Mouse (Mus musculus) testis, adult 2 months (tissue): Measurements from ENCODE around the gene Aff3. TPM values are rescaled to one million over a fixed set of nuclear protein-coding genes. Genes with fewer than 3 reads are reported as not detected.

Experiments used
- H3K27ac ChIP-seq: fragments of 200-500 bp; 2 replicates; pipeline ENCODE4 v1.5.1; 2012; ENCODE audit warnings: low read depth, low read length; ENCODE audit not compliant: control insufficient read depth, insufficient read depth
- H3K27me3 ChIP-seq: fragments of 200-500 bp; 2 replicates; pipeline ENCODE4 v1.6.1; 2012; ENCODE audit warnings: mild to moderate bottlenecking, low read length, moderate library complexity; ENCODE audit not compliant: control insufficient read depth, insufficient read depth
- H3K36me3 ChIP-seq: fragments of 200-500 bp; 2 replicates; pipeline ENCODE4 v1.6.1; 2012; ENCODE audit warnings: mild to moderate bottlenecking, low read length; ENCODE audit not compliant: control insufficient read depth, insufficient read depth
- H3K4me1 ChIP-seq: fragments of 200-500 bp; 2 replicates; pipeline ENCODE4 v1.6.1; 2012; ENCODE audit warnings: low read length; ENCODE audit not compliant: control insufficient read depth, insufficient read depth
- H3K4me3 ChIP-seq: fragments of 200-500 bp; 2 replicates; pipeline ENCODE4 v1.5.1; 2012; ENCODE audit warnings: low read depth, mild to moderate bottlenecking, low read length, moderate library complexity, mixed read lengths; ENCODE audit not compliant: control insufficient read depth
- CTCF ChIP-seq: fragments of 200-500 bp; IDR thresholded peaks from 2 replicates; pipeline ENCODE4 v1.5.1; 2012; ENCODE audit warnings: low read depth, mild to moderate bottlenecking, inconsistent platforms, low read length, moderate library complexity; ENCODE audit not compliant: control insufficient read depth, insufficient read depth, insufficient replicate concordance
- POLR2A ChIP-seq: fragments of 200-500 bp; IDR thresholded peaks from 2 replicates; pipeline ENCODE4 v1.6.1; 2012; ENCODE audit warnings: low read depth, mild to moderate bottlenecking, inconsistent platforms, low read length, moderate library complexity; ENCODE audit not compliant: control insufficient read depth
- polyA plus RNA-seq: library from polyadenylated mRNA; depleted of rRNA; stranded (reverse); fragments of >200 nt; gene quantifications from 2 replicates; pipeline ENCODE4 v1.2.3, GENCODE M21; 2012

Gene Aff3
- polyA plus RNA-seq, 1 experiment, result 8.1 TPM

DNA sequence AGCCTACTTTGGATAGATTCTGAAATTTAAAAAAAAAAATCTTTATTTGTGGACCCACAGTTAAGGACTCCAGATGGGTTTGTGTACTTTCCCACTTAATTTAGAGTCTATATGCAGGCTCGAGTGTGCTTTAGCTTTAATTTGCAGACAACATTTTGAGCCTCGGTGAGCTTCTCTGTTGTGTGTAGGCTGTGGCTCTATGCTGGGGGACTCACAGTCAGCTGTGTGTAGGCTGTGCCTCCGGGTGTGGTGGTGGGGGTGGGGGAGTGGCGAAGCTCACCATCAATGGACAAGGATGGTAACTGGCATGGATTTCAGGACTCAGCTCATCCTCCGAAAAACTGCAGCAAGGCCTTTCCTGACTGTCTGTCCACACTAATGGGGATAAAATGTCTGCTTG lies 331.8 kb downstream of the Aff3 start:
- Histone ChIP-seq H3K4me1 (no peaks in the 10 kb centered on the region), H3K36me3 (no peaks in the 10 kb centered on the region), H3K27ac (no peak overlapping the region), H3K4me3 (no peak overlapping the region), H3K27me3 (no peaks in the 10 kb centered on the region)
- TF ChIP-seq CTCF (no peak), POLR2A (no peak)

DNA sequence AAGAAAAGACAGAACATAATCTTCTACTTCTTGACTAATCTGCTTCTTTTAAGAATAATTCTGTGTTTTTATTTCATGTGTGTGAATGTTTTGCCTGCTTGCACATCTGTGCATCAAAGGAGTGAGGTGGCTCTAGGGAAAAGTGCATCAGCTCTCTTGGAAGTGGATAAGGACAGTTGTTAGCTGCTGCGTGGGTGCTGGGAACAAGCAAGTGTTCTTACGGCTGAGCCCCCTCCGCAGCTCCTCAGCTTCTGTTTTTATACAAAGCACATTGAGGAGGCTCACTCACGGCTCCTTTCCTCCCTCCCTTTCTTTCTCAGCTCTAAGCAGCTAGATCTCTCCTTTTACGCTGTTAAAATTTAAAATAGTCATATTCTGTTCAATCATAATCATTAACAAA lies 340.5 kb downstream of the Aff3 start:
- Histone ChIP-seq H3K36me3 (no peaks in the 10 kb centered on the region), H3K27ac (no peak overlapping the region), H3K27me3 (no peaks in the 10 kb centered on the region), H3K4me1 (no peaks in the 10 kb centered on the region), H3K4me3 (no peak overlapping the region)
- TF ChIP-seq CTCF, result no peak
- TF ChIP-seq POLR2A, result no peak

DNA sequence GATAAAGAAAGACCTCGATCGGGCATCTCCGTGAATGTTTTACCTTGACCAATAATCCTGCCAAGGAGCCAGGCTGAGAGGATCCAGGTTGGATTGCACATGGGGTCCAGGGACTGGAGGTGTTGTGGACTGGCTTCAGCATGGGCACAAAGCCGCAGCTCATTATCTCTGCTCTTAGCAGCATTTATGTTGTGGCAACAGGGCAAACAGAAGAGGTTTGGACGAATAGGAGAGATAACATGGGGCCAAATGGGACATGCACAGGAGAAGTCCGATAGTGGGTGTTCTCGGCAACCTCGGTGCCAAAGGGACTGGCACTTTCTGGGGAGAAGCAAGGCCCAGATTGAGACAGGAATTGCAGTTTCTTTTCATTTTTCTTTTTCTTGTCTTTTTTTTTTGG lies 342.9 kb downstream of the Aff3 start:
- no peaks in the 10 kb centered on the region for H3K36me3 ChIP-seq
- TF ChIP-seq CTCF (no peak), POLR2A (no peak)
- H3K4me1 ChIP-seq, result no peaks in the 10 kb centered on the region
- no peak overlapping the region for H3K4me3 ChIP-seq
- no peaks in the 10 kb centered on the region for H3K27me3 ChIP-seq
- no peak overlapping the region for H3K27ac ChIP-seq

DNA sequence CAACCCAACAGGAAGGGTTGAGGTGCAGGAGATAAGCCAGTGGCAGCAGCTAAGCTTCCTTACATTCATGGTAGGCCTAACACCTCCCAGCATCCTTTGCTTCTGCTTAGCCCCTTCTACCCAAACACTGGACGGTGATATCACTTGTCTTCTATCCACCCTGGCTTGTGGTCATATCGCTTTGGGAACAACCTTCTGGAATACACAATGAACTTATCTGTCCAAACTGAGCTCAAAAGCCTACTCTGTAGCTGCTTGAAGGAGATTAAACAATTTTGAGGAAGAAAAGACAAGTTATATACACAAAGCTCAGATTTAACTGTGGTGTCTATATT lies 343.8 kb downstream of the Aff3 start:
- Histone ChIP-seq H3K27ac (no peak overlapping the region), H3K4me1 (no peaks in the 10 kb centered on the region), H3K36me3 (no peaks in the 10 kb centered on the region), H3K27me3 (no peaks in the 10 kb centered on the region), H3K4me3 (no peak overlapping the region)
- no peak for TF ChIP-seq CTCF
- TF ChIP-seq POLR2A, result no peak

DNA sequence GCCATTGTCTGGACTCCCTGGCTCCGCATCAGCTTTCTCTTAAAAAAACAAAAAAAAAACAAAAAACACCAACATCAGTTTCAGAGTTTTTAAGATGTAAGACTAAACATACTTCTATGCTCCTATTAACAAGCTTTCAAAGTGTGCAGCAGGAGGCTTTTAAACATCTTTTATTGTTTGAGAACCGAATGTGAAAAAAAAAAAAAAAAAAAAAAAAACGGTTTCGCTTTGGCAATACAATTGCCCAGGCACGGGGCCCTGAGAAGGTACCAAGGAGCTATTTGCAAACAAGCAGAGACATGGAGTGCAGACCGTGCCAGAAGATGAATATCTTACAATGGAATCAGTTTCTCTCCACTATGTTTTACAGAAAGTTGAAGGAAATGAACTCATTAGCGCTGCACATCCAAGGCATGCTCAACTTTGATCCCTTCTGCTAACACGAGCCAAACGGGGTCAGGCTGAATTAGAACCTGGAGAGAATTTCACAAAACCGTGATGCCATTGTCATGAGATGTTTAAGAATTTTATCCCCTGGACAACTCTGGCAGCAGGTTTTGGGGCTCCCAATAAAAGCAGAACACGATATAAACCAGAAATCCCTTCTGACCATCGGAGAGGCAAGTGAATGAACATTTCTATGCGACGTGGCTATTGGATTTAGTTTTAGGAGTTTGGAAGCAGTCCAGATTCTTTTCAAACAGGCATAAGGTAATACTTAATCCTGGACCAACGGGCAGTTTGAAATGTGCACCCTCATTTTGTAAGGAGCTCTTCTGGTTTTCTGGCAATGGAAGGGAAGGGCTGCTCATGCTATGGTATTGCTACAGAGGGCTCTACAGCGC lies 344.4 kb downstream of the Aff3 start:
- no peak overlapping the region for H3K27ac ChIP-seq
- H3K36me3 ChIP-seq, result no peaks in the 10 kb centered on the region
- TF ChIP-seq POLR2A, result no peak
- no peak for TF ChIP-seq CTCF
- peaks cover 2% of the 10 kb centered on the region; the same call in 1 of the 2 replicates for H3K4me1 ChIP-seq
- H3K27me3 ChIP-seq, result no peaks in the 10 kb centered on the region
- no peak overlapping the region for H3K4me3 ChIP-seq

DNA sequence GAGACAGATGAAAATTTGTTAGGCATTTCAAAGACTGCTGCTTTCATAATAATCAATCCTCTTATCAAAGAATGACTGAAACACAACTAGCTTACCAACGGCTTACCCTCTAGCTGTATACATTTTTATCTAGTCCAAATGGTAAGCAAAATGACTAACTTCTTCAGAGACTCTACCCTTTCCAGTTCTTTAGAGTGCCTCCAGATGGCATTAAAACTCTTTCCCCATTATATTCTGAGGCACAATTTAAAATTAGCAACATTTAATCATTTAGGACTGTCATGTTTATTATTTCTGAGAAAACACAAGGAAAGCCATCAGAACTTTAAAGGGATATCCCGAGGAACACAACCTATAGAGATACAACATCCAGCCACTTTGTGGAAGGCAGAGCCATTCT lies 346.1 kb downstream of the Aff3 start:
- no peaks in the 10 kb centered on the region for H3K36me3 ChIP-seq

DNA sequence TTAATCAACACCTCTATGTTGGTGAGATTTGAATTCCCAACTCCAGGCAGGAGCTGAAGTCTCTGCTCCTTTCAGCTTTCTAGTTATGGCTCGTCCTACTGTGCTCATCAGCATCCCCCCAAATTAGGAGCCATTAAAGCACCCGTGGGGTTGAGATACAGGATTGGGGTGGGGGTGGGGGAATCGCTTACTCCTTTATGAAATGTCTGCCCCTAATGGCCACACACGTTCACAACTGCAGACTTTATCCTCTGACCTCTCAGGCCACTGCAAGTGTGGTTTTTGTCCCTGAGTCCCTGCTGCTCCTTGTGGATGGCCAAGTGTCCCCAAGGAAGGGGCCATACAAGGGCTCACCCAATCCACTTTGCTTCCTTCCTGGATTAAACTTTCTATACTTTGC lies 348.8 kb downstream of the Aff3 start:
- Histone ChIP-seq H3K4me3 (no peak overlapping the region), H3K27me3 (no peaks in the 10 kb centered on the region), H3K27ac (no peak overlapping the region), H3K4me1 (peaks cover 2% of the 10 kb centered on the region; the same call in 1 of the 2 replicates), H3K36me3 (no peaks in the 10 kb centered on the region)
- no peak for TF ChIP-seq POLR2A

More for the DNA sequence above, 346.1 kb downstream of the Aff3 start:
- Histone ChIP-seq H3K4me3 (no peak overlapping the region), H3K4me1 (peaks cover 2% of the 10 kb centered on the region; the same call in 1 of the 2 replicates), H3K27me3 (no peaks in the 10 kb centered on the region), H3K27ac (no peak overlapping the region)
- TF ChIP-seq POLR2A (no peak), CTCF (no peak)

DNA sequence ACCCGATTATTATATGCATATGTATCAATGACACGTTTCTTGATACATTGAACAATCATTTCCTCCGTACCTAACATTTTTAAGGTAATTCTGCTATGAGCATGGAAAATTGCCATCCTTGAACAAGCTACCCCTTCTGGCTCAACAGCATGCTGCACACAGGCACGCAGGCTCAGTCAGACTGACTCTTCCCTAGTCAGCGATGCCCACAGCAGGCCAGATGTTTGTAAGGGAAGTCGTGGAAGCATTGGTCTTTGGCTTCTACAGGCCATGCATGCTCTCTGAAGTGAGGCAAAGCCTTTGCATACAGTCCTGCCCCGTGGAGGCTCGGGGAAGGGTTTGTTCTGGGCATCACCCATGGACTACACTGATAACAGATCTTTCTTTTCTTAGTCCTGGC lies 354.3 kb downstream of the Aff3 start:
- Histone ChIP-seq H3K36me3 (no peaks in the 10 kb centered on the region), H3K27ac (no peak overlapping the region), H3K4me3 (no peak overlapping the region), H3K27me3 (no peaks in the 10 kb centered on the region), H3K4me1 (no peaks in the 10 kb centered on the region)
- TF ChIP-seq CTCF, result no peak

DNA sequence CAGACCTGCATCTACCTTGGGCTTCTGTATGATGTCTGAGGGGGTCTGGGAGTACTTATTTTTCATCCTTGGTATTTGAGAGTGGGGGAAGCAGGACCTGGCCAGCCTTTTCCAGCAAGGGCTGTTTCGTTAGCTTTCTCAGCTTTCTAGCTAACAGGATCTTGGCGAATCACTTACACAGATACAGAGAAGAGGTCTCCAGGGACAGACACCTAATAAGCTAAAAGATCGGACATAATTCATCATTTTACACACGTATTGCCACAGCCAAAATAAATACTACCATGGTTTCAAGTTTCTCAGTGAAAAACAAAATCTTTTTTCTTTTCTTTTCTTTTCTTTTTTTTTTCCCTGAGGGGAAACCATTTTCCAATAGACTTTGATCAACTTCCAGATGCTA lies 354.7 kb downstream of the Aff3 start:
- no peak overlapping the region for H3K4me3 ChIP-seq
- no peaks in the 10 kb centered on the region for H3K36me3 ChIP-seq
- no peak overlapping the region for H3K27ac ChIP-seq
- H3K27me3 ChIP-seq, result no peaks in the 10 kb centered on the region
- no peak for TF ChIP-seq CTCF
- H3K4me1 ChIP-seq, result no peaks in the 10 kb centered on the region
